Mouse (Mus musculus): ENCODE data around the gene Igf2bp2. TPM values are rescaled to one million over a fixed set of nuclear protein-coding genes. Genes with fewer than 3 reads are reported as not detected.

The Igf2bp2 gene
- polyA plus RNA-seq, 1 experiment, result 89.0 TPM

GRCm38 (mm10) chr16:22184113-22184512 lies 21.0 kb upstream of the Igf2bp2 start:
- Histone ChIP-seq H3K9me3 (replicated peaks; ENCODE audit: control insufficient read depth, insufficient read depth, low read length, poor library complexity, severe bottlenecking) (no peaks in the 10 kb centered on the region), H3K9ac (ENCODE audit: low read depth, poor library complexity, severe bottlenecking) (no peak overlapping the region), H3K27me3 (ENCODE audit: control insufficient read depth, insufficient read depth, low read length, poor library complexity, severe bottlenecking) (no peaks in the 10 kb centered on the region), H3K27ac (ENCODE audit: insufficient read depth, low read length) (no peak overlapping the region), H3K36me3 (ENCODE audit: control insufficient read depth, insufficient read depth, low read length, poor library complexity, severe bottlenecking) (no peaks in the 10 kb centered on the region), H3K4me3 (ENCODE audit: low read depth, low read length) (no peak overlapping the region), H3K4me1 (ENCODE audit: control insufficient read depth, insufficient read depth, low read length) (no peaks in the 10 kb centered on the region)
- TF ChIP-seq EP300 (IDR thresholded peaks at IDR 0.05; ENCODE audit: insufficient read depth, low read depth, low read length) (no peak), POLR2A (IDR thresholded peaks at IDR 0.05; ENCODE audit: insufficient read depth, low read length) (no peak), CTCF (IDR thresholded peaks at IDR 0.05; ENCODE audit: low read depth, low read length) (no peak)

GRCm38 (mm10) chr16:22182286-22182685 lies 19.2 kb upstream of the Igf2bp2 start:
- no peak for TF ChIP-seq CTCF (IDR thresholded peaks at IDR 0.05; ENCODE audit: low read depth, low read length)
- H3K27ac ChIP-seq (ENCODE audit: insufficient read depth, low read length), result no peak overlapping the region
- H3K4me1 ChIP-seq (ENCODE audit: control insufficient read depth, insufficient read depth, low read length), result no peaks in the 10 kb centered on the region
- no peaks in the 10 kb centered on the region for H3K36me3 ChIP-seq (ENCODE audit: control insufficient read depth, insufficient read depth, low read length, poor library complexity, severe bottlenecking)
- no peaks in the 10 kb centered on the region for H3K27me3 ChIP-seq (ENCODE audit: control insufficient read depth, insufficient read depth, low read length, poor library complexity, severe bottlenecking)
- H3K9me3 ChIP-seq (replicated peaks; ENCODE audit: control insufficient read depth, insufficient read depth, low read length, poor library complexity, severe bottlenecking), result no peaks in the 10 kb centered on the region
- H3K9ac ChIP-seq (ENCODE audit: low read depth, poor library complexity, severe bottlenecking), result no peak overlapping the region
- no peak overlapping the region for H3K4me3 ChIP-seq (ENCODE audit: low read depth, low read length)

GRCm38 (mm10) chr16:22178793-22179192 lies 15.7 kb upstream of the Igf2bp2 start:
- H3K9ac ChIP-seq (ENCODE audit: low read depth, poor library complexity, severe bottlenecking), result no peak overlapping the region
- no peaks in the 10 kb centered on the region for H3K27me3 ChIP-seq (ENCODE audit: control insufficient read depth, insufficient read depth, low read length, poor library complexity, severe bottlenecking)
- H3K9me3 ChIP-seq (replicated peaks; ENCODE audit: control insufficient read depth, insufficient read depth, low read length, poor library complexity, severe bottlenecking), result 0 out of 2 replicates have a peak, but pooled peaks cover 2% of the 10 kb centered on the region
- H3K4me3 ChIP-seq (ENCODE audit: low read depth, low read length), result no peak overlapping the region
- H3K36me3 ChIP-seq (ENCODE audit: control insufficient read depth, insufficient read depth, low read length, poor library complexity, severe bottlenecking), result no peaks in the 10 kb centered on the region
- H3K27ac ChIP-seq (ENCODE audit: insufficient read depth, low read length), result no peak overlapping the region
- no peak for TF ChIP-seq CTCF (IDR thresholded peaks at IDR 0.05; ENCODE audit: low read depth, low read length)
- TF ChIP-seq POLR2A (IDR thresholded peaks at IDR 0.05; ENCODE audit: insufficient read depth, low read length), result no peak
- no peak for TF ChIP-seq EP300 (IDR thresholded peaks at IDR 0.05; ENCODE audit: insufficient read depth, low read depth, low read length)
- no peaks in the 10 kb centered on the region for H3K4me1 ChIP-seq (ENCODE audit: control insufficient read depth, insufficient read depth, low read length)

- H3K36me3 ChIP-seq (ENCODE audit: control insufficient read depth, insufficient read depth, low read length, poor library complexity, severe bottlenecking), result no peaks in the 10 kb centered on the region
- H3K4me1 ChIP-seq (ENCODE audit: control insufficient read depth, insufficient read depth, low read length), result no peaks in the 10 kb centered on the region
- 0 out of 2 replicates have a peak, but pooled peaks cover 2% of the 10 kb centered on the region for H3K9me3 ChIP-seq (replicated peaks; ENCODE audit: control insufficient read depth, insufficient read depth, low read length, poor library complexity, severe bottlenecking)
- H3K9ac ChIP-seq (ENCODE audit: low read depth, poor library complexity, severe bottlenecking), result no peak overlapping the region
- H3K4me3 ChIP-seq (ENCODE audit: low read depth, low read length), result no peak overlapping the region
- no peak for TF ChIP-seq EP300 (IDR thresholded peaks at IDR 0.05; ENCODE audit: insufficient read depth, low read depth, low read length)
- no peak for TF ChIP-seq CTCF (IDR thresholded peaks at IDR 0.05; ENCODE audit: low read depth, low read length)
- TF ChIP-seq POLR2A (IDR thresholded peaks at IDR 0.05; ENCODE audit: insufficient read depth, low read length), result no peak
- no peak overlapping the region for H3K27ac ChIP-seq (ENCODE audit: insufficient read depth, low read length)
- H3K27me3 ChIP-seq (ENCODE audit: control insufficient read depth, insufficient read depth, low read length, poor library complexity, severe bottlenecking), result no peaks in the 10 kb centered on the region
Measured at GRCm38 (mm10) chr16:22177999-22178398, 14.9 kb upstream of the Igf2bp2 start.

GRCm38 (mm10) chr16:22168731-22169130 lies 5.6 kb upstream of the Igf2bp2 start:
- Histone ChIP-seq H3K27me3 (ENCODE audit: control insufficient read depth, insufficient read depth, low read length, poor library complexity, severe bottlenecking) (no peaks in the 10 kb centered on the region), H3K36me3 (ENCODE audit: control insufficient read depth, insufficient read depth, low read length, poor library complexity, severe bottlenecking) (no peaks in the 10 kb centered on the region), H3K9ac (ENCODE audit: low read depth, poor library complexity, severe bottlenecking) (no peak overlapping the region), H3K4me1 (ENCODE audit: control insufficient read depth, insufficient read depth, low read length) (no peaks in the 10 kb centered on the region), H3K4me3 (ENCODE audit: low read depth, low read length) (no peak overlapping the region), H3K9me3 (replicated peaks; ENCODE audit: control insufficient read depth, insufficient read depth, low read length, poor library complexity, severe bottlenecking) (no peaks in the 10 kb centered on the region), H3K27ac (ENCODE audit: insufficient read depth, low read length) (no peak overlapping the region)
- TF ChIP-seq CTCF (IDR thresholded peaks at IDR 0.05; ENCODE audit: low read depth, low read length), result no peak
- TF ChIP-seq POLR2A (IDR thresholded peaks at IDR 0.05; ENCODE audit: insufficient read depth, low read length), result no peak
- no peak for TF ChIP-seq EP300 (IDR thresholded peaks at IDR 0.05; ENCODE audit: insufficient read depth, low read depth, low read length)

GRCm38 (mm10) chr16:22165556-22165955 lies 2.5 kb upstream of the Igf2bp2 start:
- Histone ChIP-seq H3K36me3 (ENCODE audit: control insufficient read depth, insufficient read depth, low read length, poor library complexity, severe bottlenecking) (no peaks in the 10 kb centered on the region), H3K4me1 (ENCODE audit: control insufficient read depth, insufficient read depth, low read length) (no peaks in the 10 kb centered on the region), H3K27ac (ENCODE audit: insufficient read depth, low read length) (no peak overlapping the region), H3K4me3 (ENCODE audit: low read depth, low read length) (no peak overlapping the region), H3K9ac (ENCODE audit: low read depth, poor library complexity, severe bottlenecking) (no peak overlapping the region), H3K9me3 (replicated peaks; ENCODE audit: control insufficient read depth, insufficient read depth, low read length, poor library complexity, severe bottlenecking) (no peaks in the 10 kb centered on the region), H3K27me3 (ENCODE audit: control insufficient read depth, insufficient read depth, low read length, poor library complexity, severe bottlenecking) (peaks cover 14% of the 10 kb centered on the region)
- TF ChIP-seq POLR2A (IDR thresholded peaks at IDR 0.05; ENCODE audit: insufficient read depth, low read length), result no peak
- TF ChIP-seq CTCF (IDR thresholded peaks at IDR 0.05; ENCODE audit: low read depth, low read length), result no peak
- TF ChIP-seq EP300 (IDR thresholded peaks at IDR 0.05; ENCODE audit: insufficient read depth, low read depth, low read length), result no peak

All from ES-Bruce4 (cell line).